Mouse (Mus musculus): ENCODE data around the gene Rsf1.

DNA sequence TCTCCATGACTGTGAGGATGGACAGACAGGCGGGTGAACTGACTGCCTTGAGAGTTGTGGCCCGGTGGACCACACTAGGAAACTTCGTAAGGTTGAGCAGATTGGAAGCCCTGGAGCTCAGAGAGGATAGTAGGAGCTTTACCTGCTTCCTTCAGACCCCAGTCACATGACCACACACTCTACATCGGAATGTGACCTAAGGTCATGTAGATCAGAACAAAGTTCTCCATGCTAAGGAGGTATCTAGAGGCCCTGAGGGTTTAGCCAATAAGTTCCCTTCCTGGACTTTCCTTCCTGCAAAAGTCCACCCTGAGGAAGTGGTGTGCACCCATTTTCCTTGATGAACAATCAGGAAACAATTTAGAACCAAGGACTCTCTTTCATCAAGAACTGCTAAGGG is 12.7 kb downstream of the Rsf1 start:
- no peak for TF ChIP-seq SIN3A (IDR thresholded peaks at IDR 0.05; ENCODE audit: low read length)
- TF ChIP-seq MXI1 (IDR thresholded peaks at IDR 0.05; ENCODE audit: low read depth, low read length): no peak
- no peak for TF ChIP-seq CTCF (conservative IDR thresholded peaks at IDR 0.05 in 1 of 2, IDR thresholded peaks at IDR 0.05 in 1 of 2; ENCODE audit: low read depth in 2 of 2, low read length in 2 of 2)
- TF ChIP-seq USF1 (IDR thresholded peaks at IDR 0.05; ENCODE audit: low read depth, low read length): no peak
- no peak for TF ChIP-seq RAD21 (IDR thresholded peaks at IDR 0.05; ENCODE audit: low read depth, low read length)
- no peak for TF ChIP-seq TCF12 (IDR thresholded peaks at IDR 0.05; ENCODE audit: low read depth, low read length)
- TF ChIP-seq UBTF (IDR thresholded peaks at IDR 0.05; ENCODE audit: low read depth, low read length): no peak
- no peak for TF ChIP-seq EP300 (IDR thresholded peaks at IDR 0.05; ENCODE audit: low read length)
- no peak for TF ChIP-seq E2F4 (IDR thresholded peaks at IDR 0.05; ENCODE audit: insufficient replicate concordance, low read depth, low read length)
- TF ChIP-seq KAT2A (IDR thresholded peaks at IDR 0.05; ENCODE audit: insufficient replicate concordance, low read length): no peak
- TF ChIP-seq HCFC1 (IDR thresholded peaks at IDR 0.05; ENCODE audit: low read depth, low read length): no peak
- no peak for TF ChIP-seq USF2 (conservative IDR thresholded peaks at IDR 0.05; ENCODE audit: low read depth, low read length)
